Mouse (Mus musculus) gastrocnemius, postnatal 25 days (tissue): ENCODE measurements around the gene Numa1. TPM values are rescaled to one million over a fixed set of nuclear protein-coding genes. Genes with fewer than 3 reads are reported as not detected.
"Not testable (repeated sequence)": the region's sequence is repeated elsewhere in the genome, so short reads cannot be mapped to it uniquely, and the experiment has no call there.

Source experiments
- DNase-seq: peaks from one replicate; pipeline ENCODE4 v3.0.0; 2022
- total RNA-seq, 2 experiments: library from RNA; stranded (reverse); gene quantifications; 1 replicate in 1 of 2; 2 replicates in 1 of 2; pipeline ENCODE4 v1.2.3; 2021

The Numa1 gene
- total RNA-seq, 2 experiments from 2014 or later, result 43.8 to 46.7 TPM

GRCm38 (mm10) chr7:101936996-101937395 lies 3.1 kb downstream of the Numa1 start:
- DNase-seq, result no peak

- no peak for DNase-seq
These were observed 3.7 kb downstream of the Numa1 start for GRCm38 (mm10) chr7:101937569-101937968.

- DNase-seq, result no peak
These were observed 4.4 kb downstream of the Numa1 start for GRCm38 (mm10) chr7:101938348-101938747.

GRCm38 (mm10) chr7:101939758-101940157 lies 5.8 kb downstream of the Numa1 start:
- no peak for DNase-seq

GRCm38 (mm10) chr7:101949008-101949407 lies 15.1 kb downstream of the Numa1 start:
- not testable (repeated sequence) for DNase-seq

GRCm38 (mm10) chr7:101951648-101952047 lies 17.7 kb downstream of the Numa1 start:
- no peak for DNase-seq

GRCm38 (mm10) chr7:101952098-101952497 lies 18.2 kb downstream of the Numa1 start:
- DNase-seq, result no peak

GRCm38 (mm10) chr7:101954163-101954562 lies 20.3 kb downstream of the Numa1 start:
- no peak for DNase-seq

- DNase-seq, result no peak
These were observed 21.4 kb downstream of the Numa1 start for GRCm38 (mm10) chr7:101955276-101955675.

GRCm38 (mm10) chr7:101955862-101956261 lies 22.0 kb downstream of the Numa1 start:
- no peak for DNase-seq

- no peak for DNase-seq
These were observed 22.6 kb downstream of the Numa1 start for GRCm38 (mm10) chr7:101956481-101956880.

GRCm38 (mm10) chr7:101956911-101957310 lies 23.0 kb downstream of the Numa1 start:
- no peak for DNase-seq

- DNase-seq, result no peak
These were observed 28.9 kb downstream of the Numa1 start for GRCm38 (mm10) chr7:101962829-101963228.

GRCm38 (mm10) chr7:101963621-101964020 lies 29.7 kb downstream of the Numa1 start:
- DNase-seq, result no peak

GRCm38 (mm10) chr7:101964551-101964950 lies 30.6 kb downstream of the Numa1 start:
- DNase-seq, result no peak

- DNase-seq, result no peak
These were observed 31.7 kb downstream of the Numa1 start for GRCm38 (mm10) chr7:101965606-101966005.

- DNase-seq, result no peak
These were observed 33.3 kb downstream of the Numa1 start for GRCm38 (mm10) chr7:101967256-101967655.

GRCm38 (mm10) chr7:101968751-101969150 lies 34.8 kb downstream of the Numa1 start:
- DNase-seq, result no peak

GRCm38 (mm10) chr7:101969694-101970428 lies 36.0 kb downstream of the Numa1 start:
- peak; percentile 87 for DNase-seq

GRCm38 (mm10) chr7:101970429-101970775 lies 36.5 kb downstream of the Numa1 start:
- DNase-seq, result peak; percentile 86

- DNase-seq, result peak; percentile 78
These were observed 37.0 kb downstream of the Numa1 start for GRCm38 (mm10) chr7:101970821-101971461.

- no peak for DNase-seq
These were observed 37.8 kb downstream of the Numa1 start for GRCm38 (mm10) chr7:101971721-101972120.

- no peak for DNase-seq
These were observed 39.8 kb downstream of the Numa1 start for GRCm38 (mm10) chr7:101973730-101974129.

- peak; percentile 67 for DNase-seq
These were observed 40.6 kb downstream of the Numa1 start for GRCm38 (mm10) chr7:101974505-101974904.
